Mouse (Mus musculus) midbrain, embryonic 13.5 days (tissue): ENCODE data around the gene Ptgis. TPM values are rescaled to one million over a fixed set of nuclear protein-coding genes. Genes with fewer than 3 reads are reported as not detected.

Experiments
- ATAC-seq: fragments of 200-750 bp; cut with Nextera tagmentation; 2 replicates; pipeline ENCODE4 v1.8.0; 2017; ENCODE audit warnings: mild to moderate bottlenecking, moderate TSS enrichment, moderate library complexity
- H3K27ac ChIP-seq: fragments of 300-500 bp; sonication (generic); 2 replicates; pipeline ENCODE4 v1.5.1; 2015; ENCODE audit warnings: inconsistent platforms, mild to moderate bottlenecking, moderate library complexity
- H3K27me3 ChIP-seq: fragments of 300-500 bp; sonication (generic); 2 replicates; pipeline ENCODE4 v1.6.1; 2015; ENCODE audit warnings: mild to moderate bottlenecking, inconsistent platforms
- H3K36me3 ChIP-seq: fragments of 300-500 bp; sonication (generic); 2 replicates; pipeline ENCODE4 v1.6.1; 2015; ENCODE audit warnings: mild to moderate bottlenecking, inconsistent platforms
- H3K4me1 ChIP-seq: fragments of 300-500 bp; sonication (generic); replicated peaks from 2 replicates; pipeline ENCODE4 v1.6.1; 2015; ENCODE audit warnings: inconsistent platforms
- H3K4me2 ChIP-seq: fragments of 300-500 bp; sonication (generic); replicated peaks from 2 replicates; pipeline ENCODE4 v1.6.1; 2015; ENCODE audit warnings: moderate library complexity, mild to moderate bottlenecking, inconsistent platforms
- H3K4me3 ChIP-seq: fragments of 300-500 bp; sonication (generic); replicated peaks from 2 replicates; pipeline ENCODE4 v1.5.1; 2015; ENCODE audit warnings: mild to moderate bottlenecking, inconsistent platforms
- H3K9ac ChIP-seq: fragments of 300-500 bp; sonication (generic); replicated peaks from 2 replicates; pipeline ENCODE4 v1.6.1; 2015; ENCODE audit warnings: mild to moderate bottlenecking, inconsistent platforms
- H3K9me3 ChIP-seq: fragments of 300-500 bp; sonication (generic); 2 replicates; pipeline ENCODE4 v1.6.1; 2016; ENCODE audit warnings: mild to moderate bottlenecking, inconsistent platforms
- WGBS: fragments of 180-500 bp; shearing (Covaris S2); methylation state at CpG from one replicate; pipeline ENCODE4 v1.1.7; 2015; 5-methylcytosine and 5-hydroxymethylcytosine counted together
- polyA plus RNA-seq: library from polyadenylated mRNA; unstranded; fragments of >200 nt; fragmentation: Nextera tagmentation; extraction: Ambion mirVana; gene quantifications from 2 replicates; pipeline ENCODE4 v1.2.1, GENCODE M21; 2015

The Ptgis gene
- polyA plus RNA-seq, 1 experiment from 2014 or later, result 4.5 TPM

GRCm38 (mm10) chr2:167261106-167261505, 20.7 kb upstream of the Ptgis start:
- WGBS, result 80% methylated on average over 4 of the region's 4 CpGs
- no peak overlapping the region for H3K4me3 ChIP-seq
- no peaks in the 10 kb centered on the region for H3K36me3 ChIP-seq
- H3K9me3 ChIP-seq, result no peaks in the 10 kb centered on the region
- no peak for ATAC-seq
- H3K9ac ChIP-seq, result no peak overlapping the region
- no peaks in the 10 kb centered on the region for H3K4me1 ChIP-seq
- H3K27ac ChIP-seq, result no peak overlapping the region
- no peak overlapping the region for H3K4me2 ChIP-seq
- H3K27me3 ChIP-seq, result no peaks in the 10 kb centered on the region

DNA sequence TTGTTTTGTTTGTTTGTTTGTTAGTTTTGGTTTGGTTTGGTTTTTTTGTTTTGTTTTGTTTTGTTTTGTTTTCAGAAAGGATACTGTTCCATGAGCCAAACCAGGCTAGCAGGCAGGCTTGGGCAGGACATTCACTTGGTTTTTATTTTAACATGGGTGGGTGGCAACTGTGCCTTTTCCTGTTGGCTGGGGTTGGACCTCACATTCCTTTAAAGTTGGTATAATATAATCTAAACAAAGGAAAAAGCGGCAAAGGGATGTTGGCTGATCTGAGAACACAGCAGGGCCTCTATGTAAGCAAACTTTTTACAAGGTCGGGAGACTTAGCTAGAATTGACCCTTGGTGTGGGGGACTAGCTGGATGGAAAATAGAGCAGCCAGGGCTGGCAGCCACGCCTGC, 17.4 kb upstream of the Ptgis start:
- Histone ChIP-seq H3K4me3 (no peak overlapping the region), H3K9me3 (no peaks in the 10 kb centered on the region), H3K9ac (no peak overlapping the region), H3K36me3 (no peaks in the 10 kb centered on the region), H3K4me2 (no peak overlapping the region), H3K27me3 (no peaks in the 10 kb centered on the region), H3K4me1 (peaks cover 2% of the 10 kb centered on the region; the same call in 1 of the 2 replicates), H3K27ac (no peak overlapping the region)
- no peak for ATAC-seq
- WGBS, result 60% methylated on average over 3 of the region's 3 CpGs

- no peaks in the 10 kb centered on the region for H3K9me3 ChIP-seq
- ATAC-seq, result no peak
- WGBS, result 68% methylated on average over 6 of the region's 6 CpGs
Observed at GRCm38 (mm10) chr2:167254808-167255207, 14.4 kb upstream of the Ptgis start.

GRCm38 (mm10) chr2:167254185-167254584, 13.8 kb upstream of the Ptgis start:
- H3K4me1 ChIP-seq, result peaks cover 12% of the 10 kb centered on the region; the same call in 1 of the 2 replicates

More at GRCm38 (mm10) chr2:167254808-167255207, 14.4 kb upstream of the Ptgis start:
- no peak overlapping the region for H3K4me2 ChIP-seq
- H3K27me3 ChIP-seq, result no peaks in the 10 kb centered on the region
- H3K4me3 ChIP-seq, result no peak overlapping the region
- H3K9ac ChIP-seq, result no peak overlapping the region
- H3K4me1 ChIP-seq, result peaks cover 12% of the 10 kb centered on the region; the same call in 1 of the 2 replicates
- H3K27ac ChIP-seq, result no peak overlapping the region
- no peaks in the 10 kb centered on the region for H3K36me3 ChIP-seq

GRCm38 (mm10) chr2:167253476-167253875, 13.1 kb upstream of the Ptgis start:
- WGBS, result 86% methylated on average over 5 of the region's 5 CpGs

More at GRCm38 (mm10) chr2:167254185-167254584, 13.8 kb upstream of the Ptgis start:
- no peak overlapping the region for H3K4me3 ChIP-seq
- no peak overlapping the region for H3K9ac ChIP-seq
- H3K4me2 ChIP-seq, result no peak overlapping the region
- H3K9me3 ChIP-seq, result no peaks in the 10 kb centered on the region
- no peaks in the 10 kb centered on the region for H3K36me3 ChIP-seq
- WGBS, result 77% methylated on average over 7 of the region's 7 CpGs
- no peaks in the 10 kb centered on the region for H3K27me3 ChIP-seq
- H3K27ac ChIP-seq, result no peak overlapping the region
- ATAC-seq, result no peak

DNA sequence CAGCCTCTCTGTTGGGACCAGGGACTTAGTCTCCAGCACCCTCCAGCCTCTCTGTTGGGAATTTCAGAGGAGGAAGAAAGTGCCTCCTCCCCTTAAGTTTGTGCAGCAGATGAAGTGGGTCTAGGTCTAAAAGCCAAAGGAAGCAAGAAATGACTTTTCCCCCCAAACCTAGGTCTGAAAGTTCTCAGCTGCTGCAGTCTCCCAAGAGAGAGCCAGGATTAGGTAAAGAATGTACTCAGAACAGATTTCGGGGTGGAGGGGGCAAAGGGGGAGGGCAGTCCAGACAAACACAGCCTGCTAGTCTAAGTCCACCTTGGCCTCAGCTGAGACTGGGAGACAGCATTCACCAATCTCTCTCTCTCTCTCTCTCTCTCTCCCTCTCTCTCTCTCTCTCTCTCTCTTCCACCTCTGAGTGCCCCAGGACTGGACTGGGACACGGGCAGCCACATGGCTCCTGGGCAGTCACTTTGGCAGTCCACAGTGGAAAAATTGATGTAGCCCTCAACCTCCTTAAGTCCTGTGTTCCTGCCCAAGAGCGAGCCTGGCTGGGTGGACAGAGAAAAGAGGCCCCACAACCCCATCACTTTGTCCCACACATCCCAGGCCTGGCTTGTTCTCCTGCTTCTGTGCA, 11.8 kb upstream of the Ptgis start:
- H3K27ac ChIP-seq, result no peak overlapping the region
- no peak overlapping the region for H3K9ac ChIP-seq
- no peak for ATAC-seq
- no peaks in the 10 kb centered on the region for H3K27me3 ChIP-seq
- H3K4me3 ChIP-seq, result no peak overlapping the region
- H3K9me3 ChIP-seq, result no peaks in the 10 kb centered on the region
- no peaks in the 10 kb centered on the region for H3K36me3 ChIP-seq
- 51% methylated on average over 3 of the region's 3 CpGs for WGBS
- H3K4me2 ChIP-seq, result no peak overlapping the region
- H3K4me1 ChIP-seq, result peaks cover 14% of the 10 kb centered on the region

More at GRCm38 (mm10) chr2:167253476-167253875, 13.1 kb upstream of the Ptgis start:
- H3K4me2 ChIP-seq, result no peak overlapping the region
- no peak overlapping the region for H3K9ac ChIP-seq
- H3K27me3 ChIP-seq, result no peaks in the 10 kb centered on the region
- H3K27ac ChIP-seq, result no peak overlapping the region
- no peaks in the 10 kb centered on the region for H3K9me3 ChIP-seq
- H3K4me1 ChIP-seq, result peaks cover 12% of the 10 kb centered on the region; the same call in 1 of the 2 replicates
- no peak overlapping the region for H3K4me3 ChIP-seq
- no peaks in the 10 kb centered on the region for H3K36me3 ChIP-seq
- ATAC-seq, result no peak

- no peak overlapping the region for H3K27ac ChIP-seq
- H3K36me3 ChIP-seq, result no peaks in the 10 kb centered on the region
- no peaks in the 10 kb centered on the region for H3K27me3 ChIP-seq
- H3K9ac ChIP-seq, result no peak overlapping the region
- H3K9me3 ChIP-seq, result no peaks in the 10 kb centered on the region
- no peak overlapping the region for H3K4me3 ChIP-seq
- WGBS, result 37% methylated on average over 7 of the region's 7 CpGs
- no peak overlapping the region for H3K4me2 ChIP-seq
- ATAC-seq, result no peak
- H3K4me1 ChIP-seq, result peaks cover 14% of the 10 kb centered on the region
Observed at GRCm38 (mm10) chr2:167250736-167251337, 10.4 kb upstream of the Ptgis start.

DNA sequence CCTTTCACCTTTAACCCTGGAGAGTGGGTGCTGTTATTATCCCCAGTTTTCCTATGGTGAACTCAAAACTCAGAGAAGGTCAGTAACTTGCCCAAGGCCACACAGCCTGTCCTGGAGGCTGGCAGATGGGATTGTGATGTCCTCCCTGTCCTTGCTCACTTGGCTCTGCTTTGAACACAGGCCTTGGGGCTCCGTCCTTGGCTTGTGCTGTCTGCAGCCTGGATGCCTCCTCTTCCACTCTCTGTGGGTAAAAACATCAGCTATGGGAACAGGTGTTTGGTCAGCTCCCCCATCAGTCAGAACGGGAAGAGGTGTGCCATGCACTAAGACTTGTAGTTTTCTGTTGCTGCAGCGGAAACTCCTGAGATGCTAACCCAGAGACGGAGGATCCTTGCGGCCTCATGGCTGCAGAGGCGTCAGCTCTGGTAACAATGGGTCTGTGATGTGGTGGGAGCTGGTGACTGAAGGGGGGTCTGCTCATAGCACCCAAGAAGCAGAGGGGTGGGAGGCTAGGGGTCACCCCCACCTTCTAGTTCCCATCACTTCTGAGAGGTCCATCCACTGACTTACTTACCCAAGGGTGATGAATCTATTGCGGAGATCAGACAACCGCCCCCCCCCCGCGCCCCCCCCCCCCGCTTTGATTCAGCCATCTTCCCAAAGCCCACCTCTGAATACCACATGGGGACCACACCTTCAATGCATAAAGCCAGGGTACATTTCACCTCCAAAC, 9.8 kb upstream of the Ptgis start:
- H3K4me1 ChIP-seq, result peaks cover 14% of the 10 kb centered on the region
- no peak overlapping the region for H3K27ac ChIP-seq
- H3K9me3 ChIP-seq, result no peaks in the 10 kb centered on the region
- H3K4me3 ChIP-seq, result no peak overlapping the region
- no peaks in the 10 kb centered on the region for H3K36me3 ChIP-seq
- ATAC-seq, result no peak
- no peak overlapping the region for H3K9ac ChIP-seq
- no peak overlapping the region for H3K4me2 ChIP-seq
- H3K27me3 ChIP-seq, result no peaks in the 10 kb centered on the region
- WGBS, result 41% methylated on average over 11 of the region's 11 CpGs

GRCm38 (mm10) chr2:167249591-167249990, 9.2 kb upstream of the Ptgis start:
- WGBS, result 76% methylated on average over 3 of the region's 3 CpGs

GRCm38 (mm10) chr2:167247823-167248222, 7.4 kb upstream of the Ptgis start:
- no peak overlapping the region for H3K4me3 ChIP-seq
- peaks cover 12% of the 10 kb centered on the region for H3K4me1 ChIP-seq
- 41% methylated on average over 2 of the region's 2 CpGs for WGBS
- no peak overlapping the region for H3K9ac ChIP-seq
- H3K36me3 ChIP-seq, result no peaks in the 10 kb centered on the region
- ATAC-seq, result no peak
- 0 out of 2 replicates have a peak, but pooled peaks cover 2% of the 10 kb centered on the region for H3K9me3 ChIP-seq
- H3K27ac ChIP-seq, result no peak overlapping the region
- no peak overlapping the region for H3K4me2 ChIP-seq
- H3K27me3 ChIP-seq, result no peaks in the 10 kb centered on the region

More at GRCm38 (mm10) chr2:167249591-167249990, 9.2 kb upstream of the Ptgis start:
- Histone ChIP-seq H3K9ac (no peak overlapping the region), H3K36me3 (no peaks in the 10 kb centered on the region), H3K9me3 (0 out of 2 replicates have a peak, but pooled peaks cover 2% of the 10 kb centered on the region), H3K4me2 (no peak overlapping the region), H3K4me1 (peaks cover 14% of the 10 kb centered on the region), H3K4me3 (no peak overlapping the region), H3K27me3 (no peaks in the 10 kb centered on the region), H3K27ac (no peak overlapping the region)
- no peak for ATAC-seq

GRCm38 (mm10) chr2:167246704-167247103, 6.3 kb upstream of the Ptgis start:
- no peak for ATAC-seq
- H3K4me1 ChIP-seq, result peaks cover 6% of the 10 kb centered on the region
- H3K36me3 ChIP-seq, result no peaks in the 10 kb centered on the region
- H3K27me3 ChIP-seq, result no peaks in the 10 kb centered on the region
- H3K9ac ChIP-seq, result no peak overlapping the region
- H3K27ac ChIP-seq, result no peak overlapping the region
- no peak overlapping the region for H3K4me3 ChIP-seq
- 73% methylated on average over 7 of the region's 7 CpGs for WGBS
- no peak overlapping the region for H3K4me2 ChIP-seq
- 0 out of 2 replicates have a peak, but pooled peaks cover 2% of the 10 kb centered on the region for H3K9me3 ChIP-seq

- Histone ChIP-seq H3K4me1 (peaks cover 13% of the 10 kb centered on the region), H3K9ac (no peak overlapping the region), H3K9me3 (0 out of 2 replicates have a peak, but pooled peaks cover 2% of the 10 kb centered on the region), H3K4me2 (no peak overlapping the region), H3K27ac (no peak overlapping the region), H3K36me3 (no peaks in the 10 kb centered on the region), H3K27me3 (peaks cover 14% of the 10 kb centered on the region; the same call in 1 of the 2 replicates), H3K4me3 (no peak overlapping the region)
- 75% methylated on average over 4 of the region's 4 CpGs for WGBS
- no peak for ATAC-seq
Observed at GRCm38 (mm10) chr2:167244892-167245291, 4.5 kb upstream of the Ptgis start.
